Mouse (Mus musculus) spleen, adult 2 months (tissue): Measurements from ENCODE around the gene Calb2.

Source experiments
- CTCF ChIP-seq: fragments of 200-500 bp; IDR thresholded peaks from 2 replicates; pipeline ENCODE4 v1.5.1; 2011; ENCODE audit warnings: mild to moderate bottlenecking, inconsistent platforms; ENCODE audit not compliant: insufficient read depth, insufficient read length, insufficient replicate concordance; ENCODE audit errors: extremely low read depth
- POLR2A ChIP-seq: fragments of 200-500 bp; IDR thresholded peaks from 2 replicates; pipeline ENCODE4 v1.6.1; 2011; ENCODE audit warnings: low read depth, low read length, inconsistent platforms

- TF ChIP-seq CTCF (no peak), POLR2A (no peak)
These were observed 66.3 kb downstream of the Calb2 start for GRCm38 (mm10) chr8:110101676-110102075.
